In genomic region chr4:133217641-133218040, GRCm38 (mm10) we compare ENCODE assay signal across 10 mouse cellular contexts. TPM values are rescaled to one million over a fixed set of nuclear protein-coding genes. Genes with fewer than 3 reads are reported as not detected.
DNase-seq lines count a peak whose midpoint lies in the region; ATAC-seq and TF ChIP-seq lines count a peak whose summit lies in the region.
"Had no signal": no experiment of that assay in that cellular context is flagged by ENCODE, and none has a peak within 500 bp of the region (broad histone marks: within the 10 kb centered on the region; RNA-seq: fewer than 3 reads in every experiment).

No protein-coding gene starts in this region.

- peaks cover 5% of the 10 kb centered on the region for H3K4me1 ChIP-seq in liver, adult 2 months (ENCODE audit: control insufficient read depth, insufficient read depth, low read length)
- peaks cover 8% of the 10 kb centered on the region; the same call in 1 of the 2 replicates for H3K4me1 ChIP-seq in liver, embryonic 11.5 days (replicated peaks; ENCODE audit: control insufficient read depth, insufficient read depth, low read length)
- 0 out of 2 replicates have a peak, but pooled peaks cover 7% of the 10 kb centered on the region for H3K4me1 ChIP-seq in lung, postnatal 0 days (ENCODE audit: insufficient read depth, low read depth, low read length)

- no peak for ATAC-seq in CD4-positive, CD25-positive, alpha-beta regulatory T cell, adult 4 months
- ATAC-seq in liver, embryonic 11.5 days (replicated peaks; ENCODE audit: low FRiP score): no peak
- no peak for ATAC-seq in lung, postnatal 0 days

- peak; percentile 88 for TF ChIP-seq CTCF in liver, adult 2 months (IDR thresholded peaks at IDR 0.05; ENCODE audit: low read depth, low read length)
- TF ChIP-seq CTCF in lung, postnatal 0 days (IDR thresholded peaks at IDR 0.05): peak; percentile 96

- no peaks in the 10 kb centered on the region for H3K36me3 ChIP-seq in liver, adult 2 months (ENCODE audit: control insufficient read depth, insufficient read depth, low read length)
- H3K36me3 ChIP-seq in liver, embryonic 11.5 days (ENCODE audit: control insufficient read depth, insufficient read depth, low read length): no peaks in the 10 kb centered on the region
- H3K36me3 ChIP-seq in lung, postnatal 0 days (ENCODE audit: insufficient read depth, low read length): no peaks in the 10 kb centered on the region
- H3K36me3 ChIP-seq: heart, embryonic 13.5 days; midbrain, embryonic 12.5 days had no signal

- TF ChIP-seq EP300 in lung, postnatal 0 days (IDR thresholded peaks at IDR 0.05): no peak

- TF ChIP-seq POLR2A in liver, adult 2 months (IDR thresholded peaks at IDR 0.05; ENCODE audit: extremely low read depth, insufficient read depth, low read length): no peak

- H3K4me3 ChIP-seq in liver, adult 2 months (ENCODE audit: insufficient read depth, low read depth, low read length): no peak overlapping the region
- H3K4me3 ChIP-seq in liver, embryonic 11.5 days (ENCODE audit: low read depth, low read length): no peak overlapping the region
- H3K4me3 ChIP-seq in lung, postnatal 0 days (ENCODE audit: low read depth, low read length): no peak overlapping the region
- H3K4me3 ChIP-seq: heart, embryonic 13.5 days; midbrain, embryonic 12.5 days had no signal

- no peaks in the 10 kb centered on the region for H3K9me3 ChIP-seq in liver, embryonic 11.5 days (ENCODE audit: control insufficient read depth, low read length)
- H3K9me3 ChIP-seq in lung, postnatal 0 days (ENCODE audit: low read length): no peaks in the 10 kb centered on the region
- H3K9me3 ChIP-seq: heart, embryonic 13.5 days; midbrain, embryonic 12.5 days had no signal

- no peak overlapping the region for H3K27ac ChIP-seq in liver, adult 2 months (replicated peaks; ENCODE audit: insufficient read depth, low read depth, low read length)
- no peak overlapping the region for H3K27ac ChIP-seq in liver, embryonic 11.5 days (ENCODE audit: low read depth, low read length)
- H3K27ac ChIP-seq in lung, postnatal 0 days (ENCODE audit: low read length): no peak overlapping the region
- H3K27ac ChIP-seq: heart, embryonic 13.5 days; midbrain, embryonic 12.5 days had no signal

- no peaks in the 10 kb centered on the region for H3K79me2 ChIP-seq in liver, adult 2 months (ENCODE audit: control insufficient read depth, insufficient read depth, low read length)

- no peak overlapping the region for H3K4me2 ChIP-seq in liver, embryonic 11.5 days
- no peak overlapping the region for H3K4me2 ChIP-seq in lung, postnatal 0 days (replicated peaks; ENCODE audit: low read depth, low read length)
- H3K4me2 ChIP-seq: heart, embryonic 13.5 days; midbrain, embryonic 12.5 days had no signal

- 15% methylated on average over 5 of the region's 5 CpGs for WGBS in liver, adult 2 months
- 4% methylated on average over 5 of the region's 5 CpGs for WGBS in liver, embryonic 11.5 days
- 7% methylated on average over 5 of the region's 5 CpGs for WGBS in lung, postnatal 0 days

- H3K27me3 ChIP-seq in liver, adult 2 months (ENCODE audit: control insufficient read depth, insufficient read depth, low read length): no peaks in the 10 kb centered on the region
- peaks cover 50% of the 10 kb centered on the region for H3K27me3 ChIP-seq in liver, embryonic 11.5 days (replicated peaks; ENCODE audit: control insufficient read depth, insufficient read depth, low read length)
- H3K27me3 ChIP-seq in lung, postnatal 0 days (replicated peaks; ENCODE audit: insufficient read depth, low read length): no peaks in the 10 kb centered on the region

- no peak overlapping the region for H3K9ac ChIP-seq in liver, adult 2 months (ENCODE audit: low read depth, low read length)
- no peak overlapping the region for H3K9ac ChIP-seq in liver, embryonic 11.5 days (ENCODE audit: low read depth, low read length)
- no peak overlapping the region for H3K9ac ChIP-seq in lung, postnatal 0 days (replicated peaks; ENCODE audit: low read depth)
- H3K9ac ChIP-seq: heart, embryonic 13.5 days; midbrain, embryonic 12.5 days had no signal

- peak; percentile 82 for DNase-seq in CD4-positive, CD25-positive, alpha-beta regulatory T cell, adult 2 months (ENCODE audit: low read depth, low spot score)
- DNase-seq in liver, adult 2 months (ENCODE audit: extremely low read depth, low read depth, low spot score): no peak
- DNase-seq in liver, embryonic 11.5 days (ENCODE audit: low spot score): no peak
- peak; percentile 66 to 74 for DNase-seq in cerebellum, adult 18-20 months
- DNase-seq in forelimb bud, embryonic 11.5 days (ENCODE audit: low read depth, low spot score): peak; percentile 67
- peak; percentile 73 for DNase-seq in lung, postnatal 0 days (ENCODE audit: low spot score)
- DNase-seq in spleen, postnatal 10 days (ENCODE audit: low spot score in 2 of 2): peak; percentile 68 to 82

RNA-seq across cellular contexts. Expression of gene Gpr3, which starts 5.3 kb away (rescaled TPM):
- not detected for polyA plus RNA-seq in CD4-positive, CD25-positive, alpha-beta regulatory T cell, adult 4 months (2017; shearing (Covaris generic))
- total RNA-seq in liver, adult 2 months (2014; rRNA removed): not detected in 2 replicates
- polyA plus RNA-seq in liver, adult 2 months (2012; rRNA removed): 0.07 TPM in 1 of 2 replicates, not detected in the other
- polyA plus RNA-seq in liver, embryonic 11.5 days (2014; fragmentation: Nextera tagmentation; extraction: Ambion mirVana): 0.17 TPM in 1 of 2 replicates, not detected in the other
- not detected in 2 replicates for polyA plus RNA-seq in lung, postnatal 0 days (2015; fragmentation: Nextera tagmentation; extraction: Ambion mirVana)

RNA-seq across cellular contexts. Expression of gene Cd164l2, which starts 5.7 kb away (rescaled TPM):
- polyA plus RNA-seq in CD4-positive, CD25-positive, alpha-beta regulatory T cell, adult 4 months (2017; shearing (Covaris generic)): under 1 TPM in 1 of 2 experiments, not detected in 1; 0.54 TPM
- total RNA-seq in liver, adult 2 months (2014; rRNA removed): not detected in 2 replicates
- polyA plus RNA-seq in liver, adult 2 months (2012; rRNA removed): not detected in 2 replicates
- 0.70 and 0.77 TPM in 2 replicates for polyA plus RNA-seq in liver, embryonic 11.5 days (2014; fragmentation: Nextera tagmentation; extraction: Ambion mirVana)
- 8.7 and 10.3 TPM in 2 replicates for polyA plus RNA-seq in lung, postnatal 0 days (2015; fragmentation: Nextera tagmentation; extraction: Ambion mirVana)

RNA-seq across cellular contexts. Expression of gene Map3k6, which starts 23.0 kb away (rescaled TPM):
- under 1 TPM in 1 of 2 experiments, not detected in 1; 0.62 TPM for polyA plus RNA-seq in CD4-positive, CD25-positive, alpha-beta regulatory T cell, adult 4 months (2017; shearing (Covaris generic))
- total RNA-seq in liver, adult 2 months (2014; rRNA removed): 0.94 and 1.3 TPM in 2 replicates
- 0.76 and 0.80 TPM in 2 replicates for polyA plus RNA-seq in liver, adult 2 months (2012; rRNA removed)
- polyA plus RNA-seq in liver, embryonic 11.5 days (2014; fragmentation: Nextera tagmentation; extraction: Ambion mirVana): 2.2 and 3.5 TPM in 2 replicates
- polyA plus RNA-seq in lung, postnatal 0 days (2015; fragmentation: Nextera tagmentation; extraction: Ambion mirVana): 7.8 and 18.7 TPM in 2 replicates

RNA-seq across cellular contexts. Expression of gene Sytl1, which starts 45.3 kb away (rescaled TPM):
- 10 to 100 TPM; 22.1 to 39.4 TPM for polyA plus RNA-seq in CD4-positive, CD25-positive, alpha-beta regulatory T cell, adult 4 months (2017; shearing (Covaris generic))
- 4.2 and 5.1 TPM in 2 replicates for total RNA-seq in liver, adult 2 months (2014; rRNA removed)
- 2.9 and 5.3 TPM in 2 replicates for polyA plus RNA-seq in liver, adult 2 months (2012; rRNA removed)
- polyA plus RNA-seq in liver, embryonic 11.5 days (2014; fragmentation: Nextera tagmentation; extraction: Ambion mirVana): 0.39 and 0.52 TPM in 2 replicates
- 3.1 and 3.3 TPM in 2 replicates for polyA plus RNA-seq in lung, postnatal 0 days (2015; fragmentation: Nextera tagmentation; extraction: Ambion mirVana)

RNA-seq across cellular contexts. Expression of gene Tmem222, which starts 60.0 kb away (rescaled TPM):
- polyA plus RNA-seq in CD4-positive, CD25-positive, alpha-beta regulatory T cell, adult 4 months (2017; shearing (Covaris generic)): 10 to 100 TPM; 83.4 to 93.2 TPM
- total RNA-seq in liver, adult 2 months (2014; rRNA removed): 22.7 and 29.7 TPM in 2 replicates
- polyA plus RNA-seq in liver, adult 2 months (2012; rRNA removed): 45.4 and 57.0 TPM in 2 replicates
- polyA plus RNA-seq in liver, embryonic 11.5 days (2014; fragmentation: Nextera tagmentation; extraction: Ambion mirVana): 73.5 and 74.2 TPM in 2 replicates
- polyA plus RNA-seq in lung, postnatal 0 days (2015; fragmentation: Nextera tagmentation; extraction: Ambion mirVana): 47.2 and 58.1 TPM in 2 replicates

Comparison
In these comparisons a context has a peak if more than half of its experiments do, and no peak if none do; other contexts are left out.
1. DNase-seq: peak in CD4-positive, CD25-positive, alpha-beta regulatory T cell, adult 2 months (single experiment), cerebellum, adult 18-20 months (2 of 2), forelimb bud, embryonic 11.5 days (single experiment), lung, postnatal 0 days (single experiment) and spleen, postnatal 10 days (2 of 2); none in liver, adult 2 months (single experiment) and liver, embryonic 11.5 days (single experiment).